Mouse (Mus musculus) monocyte, adult 5-6 weeks (primary cell): ENCODE measurements around the gene Ssr1. TPM values are rescaled to one million over a fixed set of nuclear protein-coding genes. Genes with fewer than 3 reads are reported as not detected.

Source experiments
- ATAC-seq: fragments of 153-309, 156-312 bp; replicated peaks from 2 replicates; pipeline ENCODE4 v1.8.0; 2017; ENCODE audit warnings: mild to moderate bottlenecking; ENCODE audit not compliant: low TSS enrichment, insufficient number of reproducible peaks, severe bottlenecking, poor library complexity, low FRiP score
- total RNA-seq: library from RNA; stranded (forward); fragments of 200-1000, 200-491, 200-594 nt; gene quantifications from 3 replicates; pipeline ENCODE4 v1.2.3, GENCODE M21; 2017

Gene Ssr1
- total RNA-seq, 1 experiment from 2014 or later, result 66.0 TPM

GRCm38 (mm10) chr13:37959239-37959907 is 34.6 kb downstream of the Ssr1 start:
- ATAC-seq, result peak; percentile 49

GRCm38 (mm10) chr13:37958498-37959238 is 35.3 kb downstream of the Ssr1 start:
- ATAC-seq, result peak; percentile 79

GRCm38 (mm10) chr13:37954318-37954717 is 39.7 kb downstream of the Ssr1 start:
- ATAC-seq, result no peak

DNA sequence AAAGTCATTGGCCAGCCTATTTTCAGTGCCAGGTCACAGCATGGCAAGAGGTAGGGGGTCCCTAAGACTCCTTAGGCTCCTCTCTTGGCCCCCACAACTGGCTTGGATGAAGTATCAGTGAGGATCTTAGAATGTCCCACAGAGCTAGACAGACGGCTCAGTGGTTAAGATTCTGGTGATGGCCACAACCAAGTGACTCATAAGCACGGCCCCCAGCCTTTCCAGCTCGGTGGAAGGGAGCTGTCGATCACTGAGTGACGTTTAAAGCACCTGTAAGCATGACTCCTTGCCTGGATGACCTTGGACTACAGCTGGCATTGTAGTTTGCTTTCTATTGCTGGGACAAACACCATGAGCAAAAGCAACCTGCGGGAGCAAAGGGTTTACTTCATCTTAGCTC is 41.0 kb downstream of the Ssr1 start:
- no peak for ATAC-seq

- ATAC-seq, result peak; percentile 52
These were observed 47.3 kb downstream of the Ssr1 start for GRCm38 (mm10) chr13:37946734-37947133.

- no peak for ATAC-seq
These were observed 48.6 kb downstream of the Ssr1 start for GRCm38 (mm10) chr13:37945392-37945791.

DNA sequence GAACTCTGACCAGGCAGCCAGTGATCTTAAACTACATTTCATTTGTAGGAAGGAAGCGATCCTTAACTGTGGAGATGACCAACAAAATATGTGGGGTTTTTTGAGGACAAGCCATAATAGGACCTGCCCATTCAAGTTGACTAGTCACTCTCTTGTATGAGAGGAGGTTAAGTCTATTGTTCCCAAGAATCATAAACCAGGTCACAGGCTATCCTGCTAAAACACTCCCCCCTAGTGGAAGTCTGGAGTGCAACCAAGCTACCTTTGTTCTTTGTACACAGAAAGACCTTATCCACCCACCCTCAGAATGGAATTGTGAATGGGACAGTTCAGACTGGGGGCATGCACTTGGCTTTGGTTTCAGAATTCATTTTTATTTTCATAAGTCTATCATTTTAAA is 49.7 kb downstream of the Ssr1 start:
- ATAC-seq, result no peak

DNA sequence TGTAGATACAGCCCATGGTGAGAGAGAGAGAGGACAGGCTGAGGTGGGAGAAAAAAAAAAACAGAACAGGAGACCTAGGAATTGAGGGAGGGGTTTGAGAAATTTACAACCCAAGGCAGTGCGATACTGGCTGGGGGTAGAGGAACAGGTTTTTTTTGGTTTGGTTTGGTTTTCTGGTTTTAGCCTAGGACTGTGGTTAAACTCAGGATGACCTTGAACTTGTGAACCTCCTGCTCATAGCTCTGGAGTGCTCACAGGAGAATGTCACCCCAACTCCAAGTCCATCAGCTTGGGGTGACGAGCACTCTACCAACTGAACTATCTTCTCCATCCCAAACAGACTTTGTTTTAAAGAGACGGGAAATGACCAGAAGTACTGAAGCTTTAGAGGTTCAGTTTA is 50.6 kb downstream of the Ssr1 start:
- no peak for ATAC-seq

DNA sequence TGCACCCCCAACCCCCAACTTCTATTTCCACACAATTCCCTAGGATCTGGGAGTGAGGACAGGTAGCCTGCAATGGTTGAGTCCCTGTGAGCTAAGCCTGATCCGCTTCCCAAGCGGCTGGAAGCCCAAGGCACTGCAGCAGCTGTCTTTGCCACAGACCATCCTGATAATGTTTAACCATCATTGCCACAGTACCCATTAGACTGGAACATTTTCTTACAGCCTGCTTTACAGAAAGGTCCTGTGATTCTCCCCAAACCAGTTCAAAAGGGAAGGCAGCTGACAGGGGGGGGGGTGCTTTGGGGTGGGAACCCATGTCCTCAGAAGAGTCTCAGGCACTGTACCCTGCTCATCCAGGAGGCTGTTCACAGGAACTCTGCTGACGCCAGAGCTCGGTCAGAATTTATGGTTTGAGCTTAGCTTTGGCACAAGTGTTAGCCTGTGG is 51.1 kb downstream of the Ssr1 start:
- no peak for ATAC-seq

DNA sequence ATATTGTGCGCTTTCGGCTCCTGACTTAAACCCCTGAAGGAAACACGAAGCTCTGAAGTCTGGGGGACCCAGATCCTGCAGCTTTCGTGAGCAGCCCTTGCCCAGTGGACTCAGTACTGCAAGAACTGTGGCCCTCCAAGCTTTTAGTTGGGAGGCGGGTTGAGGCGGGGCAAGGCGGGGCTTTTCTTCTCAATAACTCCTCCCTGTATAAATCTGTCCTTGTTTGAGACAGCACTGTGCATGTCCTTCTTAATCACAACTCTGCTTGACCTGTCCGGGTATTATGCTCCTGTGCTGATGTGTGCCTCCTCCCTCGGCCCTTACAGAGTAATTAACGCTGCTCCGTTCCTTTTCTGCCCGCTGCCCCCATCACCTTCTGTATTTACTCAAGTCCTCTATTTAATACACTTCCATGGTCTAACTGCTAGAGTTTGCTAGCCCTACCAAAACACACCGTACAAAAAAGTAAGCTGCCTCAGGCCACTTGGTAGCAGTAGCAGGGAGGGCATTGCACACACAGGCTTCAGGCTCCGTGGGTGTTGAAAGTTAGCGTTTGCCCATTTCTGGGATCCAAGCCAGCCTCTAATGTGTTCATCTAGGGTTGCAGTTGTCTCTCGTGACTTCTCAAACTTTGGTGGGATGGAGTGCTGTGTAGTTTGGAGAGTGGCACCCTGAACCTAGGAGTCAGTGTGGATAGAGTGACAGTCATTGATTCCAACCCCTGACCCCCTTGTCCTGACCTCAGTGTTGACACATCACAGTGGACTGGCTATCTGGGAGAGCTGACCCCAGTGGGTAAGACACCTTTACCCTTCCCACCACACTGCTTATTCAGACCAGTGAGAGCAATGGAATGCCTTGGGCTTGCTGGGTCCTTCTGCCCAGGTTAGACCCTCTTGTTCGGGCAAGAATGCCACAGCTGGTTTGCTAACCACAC is 51.8 kb downstream of the Ssr1 start:
- no peak for ATAC-seq

- ATAC-seq, result no peak
These were observed 52.8 kb downstream of the Ssr1 start for GRCm38 (mm10) chr13:37941138-37941645.

GRCm38 (mm10) chr13:37940649-37941048 is 53.4 kb downstream of the Ssr1 start:
- no peak for ATAC-seq

DNA sequence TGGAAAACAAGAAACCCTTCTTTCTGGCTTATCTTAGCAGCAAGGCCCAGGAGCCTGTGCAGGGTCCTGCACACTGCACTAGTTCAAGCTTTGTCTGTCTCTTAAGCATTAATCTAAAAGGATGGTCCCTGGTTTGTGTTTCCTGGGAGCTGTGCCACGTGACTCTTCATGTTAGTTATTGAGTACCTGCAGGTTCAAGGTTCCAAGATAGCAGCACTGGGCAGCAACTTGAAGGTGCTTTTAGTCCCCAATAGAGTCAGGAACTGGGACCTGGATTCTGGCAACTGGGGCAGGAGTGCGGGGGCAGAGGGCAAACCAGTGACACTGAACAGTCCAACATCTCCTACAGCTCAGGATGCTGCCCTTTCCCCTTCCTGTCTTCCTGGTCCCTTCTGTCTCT is 53.9 kb downstream of the Ssr1 start:
- 0 out of 2 replicates have a peak, but pooled peaks have one; percentile 17 for ATAC-seq

DNA sequence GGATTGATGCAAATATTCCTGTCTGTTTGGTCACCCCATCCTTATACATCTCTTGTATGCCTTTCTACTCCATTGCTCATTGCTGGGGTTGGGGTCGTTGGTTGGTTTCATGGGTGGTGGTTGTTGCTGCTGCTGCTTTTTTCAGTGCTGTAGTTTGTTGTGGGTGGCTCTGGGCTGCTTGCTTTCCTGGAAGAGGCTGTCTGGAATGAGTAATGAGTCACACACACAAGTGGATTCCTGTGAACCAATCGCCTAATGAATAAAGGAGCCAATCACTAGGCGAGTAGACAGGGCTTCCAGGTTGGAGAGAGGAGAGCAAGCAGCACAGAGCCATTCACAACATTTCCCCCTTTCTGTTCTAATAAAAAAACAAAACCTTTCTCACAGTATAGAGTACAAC is 57.7 kb downstream of the Ssr1 start:
- no peak for ATAC-seq

- ATAC-seq, result no peak
These were observed 59.1 kb downstream of the Ssr1 start for GRCm38 (mm10) chr13:37934920-37935319.

DNA sequence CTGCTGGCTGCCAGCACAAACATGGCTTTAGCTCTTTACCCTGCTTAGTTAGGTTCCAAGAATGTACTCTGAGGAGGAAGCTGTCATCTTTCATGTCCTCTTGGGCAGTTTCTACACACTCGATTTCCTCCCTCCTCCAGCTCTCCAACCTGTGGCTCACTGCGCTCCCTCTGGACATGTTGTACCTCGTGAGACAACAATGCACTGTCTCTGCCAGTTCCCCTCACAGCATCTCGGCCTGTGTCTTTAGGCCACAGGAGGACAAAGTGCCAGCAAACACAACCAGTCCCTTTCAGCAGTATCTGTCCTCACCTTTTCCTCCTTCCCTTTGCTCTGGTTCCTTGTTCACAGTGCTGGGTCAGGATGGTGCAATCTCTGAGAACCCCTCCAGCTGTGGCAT is 59.9 kb downstream of the Ssr1 start:
- no peak for ATAC-seq

DNA sequence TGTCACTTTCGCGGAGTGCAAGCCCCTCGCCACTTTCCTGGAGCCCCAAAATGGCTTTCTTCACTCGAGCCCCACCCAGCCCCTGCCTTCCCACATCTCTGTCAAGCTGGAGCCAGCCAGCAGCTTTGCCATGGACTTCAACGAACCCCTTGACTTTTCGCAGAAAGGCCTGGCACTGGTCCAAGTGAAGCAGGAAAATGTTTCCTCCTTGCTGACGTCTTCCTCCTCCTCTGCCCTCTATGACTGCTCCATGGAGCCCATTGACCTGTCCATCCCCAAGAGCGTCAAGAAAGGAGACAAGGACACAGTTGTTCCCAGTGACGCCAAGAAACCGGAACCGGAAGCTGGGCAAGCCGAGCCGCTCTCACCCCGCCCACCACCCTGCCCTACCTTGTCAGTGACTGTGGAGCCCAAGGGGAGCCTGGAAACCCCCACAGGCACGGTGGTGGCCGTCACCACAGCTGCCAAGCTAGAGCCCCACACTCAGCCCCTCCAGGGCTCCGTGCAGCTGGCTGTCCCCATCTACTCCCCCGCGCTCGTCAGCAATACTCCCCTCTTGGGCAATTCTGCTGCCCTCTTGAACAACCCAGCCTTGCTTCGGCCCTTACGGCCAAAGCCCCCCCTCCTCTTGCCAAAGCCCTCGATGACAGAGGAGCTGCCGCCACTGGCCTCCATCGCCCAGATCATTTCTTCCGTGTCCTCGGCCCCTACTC is 62.7 kb downstream of the Ssr1 start:
- ATAC-seq, result no peak

DNA sequence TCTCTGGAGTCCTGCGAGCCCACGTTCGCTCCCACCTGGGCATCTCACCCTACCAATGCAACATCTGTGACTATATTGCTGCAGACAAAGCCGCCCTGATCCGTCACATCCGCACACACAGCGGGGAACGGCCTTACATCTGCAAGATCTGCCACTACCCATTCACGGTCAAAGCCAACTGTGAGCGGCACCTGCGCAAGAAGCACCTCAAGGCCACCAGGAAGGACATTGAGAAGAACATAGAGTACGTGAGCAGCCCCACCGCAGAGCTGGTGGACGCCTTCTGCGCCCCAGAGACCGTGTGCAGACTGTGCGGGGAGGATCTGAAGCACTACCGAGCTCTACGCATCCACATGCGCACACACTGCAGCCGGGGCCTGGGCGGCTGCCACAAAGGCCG is 63.4 kb downstream of the Ssr1 start:
- no peak for ATAC-seq
